Mouse (Mus musculus) thymus, postnatal 4 days (tissue): ENCODE measurements at regions not wholly inside any gene's neighbourhood (a gene's known extent, or its start where the extent isn't known, plus 50 kb on each side); places are given as distances from the start of the nearest gene placed in this dataset.

ENCODE experiments used
- DNase-seq: peaks from one replicate; pipeline ENCODE4 v3.0.0; 2021

DNA sequence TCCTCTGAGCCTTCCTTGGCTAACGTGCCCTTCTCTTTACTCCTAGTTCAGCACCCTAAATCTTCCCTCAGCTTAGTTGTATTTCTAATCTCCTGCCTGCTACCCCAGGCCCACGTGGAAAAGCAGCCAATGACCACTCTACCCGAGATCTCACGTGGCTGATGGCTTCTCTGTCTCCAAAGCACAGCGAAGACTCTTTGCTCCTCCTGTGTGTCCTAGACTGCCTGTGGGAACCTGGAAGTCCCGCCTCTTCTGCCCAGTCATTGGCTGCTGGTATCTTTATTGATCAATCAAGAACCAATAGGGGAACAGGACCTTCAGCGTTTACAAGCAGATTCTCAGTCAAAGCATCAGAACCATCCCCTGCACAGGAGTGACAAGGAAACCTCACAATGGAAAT lies 54.8 kb downstream of the Gm19935 start:
- DNase-seq, result no peak

DNA sequence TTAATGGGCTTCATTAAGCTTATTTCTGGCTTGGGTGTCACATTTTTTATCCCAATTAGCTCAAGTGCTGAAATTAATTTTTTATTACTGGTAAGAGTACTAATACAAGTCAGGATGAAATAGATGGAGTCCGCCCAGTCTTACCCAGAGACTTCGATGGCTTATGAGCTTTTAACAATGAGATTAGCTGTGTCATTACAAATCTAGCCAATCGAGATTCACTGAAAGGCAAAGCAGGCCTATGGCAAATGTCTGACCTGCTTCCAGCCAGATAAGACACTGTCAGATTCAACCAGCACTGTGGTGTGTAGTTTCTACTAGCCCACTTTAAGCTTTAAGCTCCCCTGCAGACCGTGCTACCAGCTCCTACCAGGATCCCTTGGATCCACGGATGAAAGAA lies 55.2 kb downstream of the Gm19935 start:
- DNase-seq, result no peak

DNA sequence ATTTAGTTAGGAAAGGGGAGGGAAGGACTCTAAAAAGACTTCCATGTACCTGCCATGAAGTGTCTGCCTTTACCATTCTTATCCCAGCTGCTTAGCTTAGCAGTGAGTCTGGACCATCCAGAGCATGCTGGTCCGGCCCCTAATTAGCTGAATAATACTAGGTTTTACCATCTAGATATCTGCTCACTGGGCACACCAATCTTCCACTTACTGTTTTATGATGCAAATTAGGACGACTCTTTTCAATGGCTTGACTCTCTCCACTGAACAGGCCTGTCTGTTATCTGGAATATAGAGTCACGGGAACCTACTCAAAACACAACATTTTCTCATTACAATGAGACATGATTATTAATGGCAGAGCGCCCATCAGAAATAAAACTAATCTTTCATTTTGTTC lies 55.7 kb downstream of the Gm19935 start:
- DNase-seq, result no peak

DNA sequence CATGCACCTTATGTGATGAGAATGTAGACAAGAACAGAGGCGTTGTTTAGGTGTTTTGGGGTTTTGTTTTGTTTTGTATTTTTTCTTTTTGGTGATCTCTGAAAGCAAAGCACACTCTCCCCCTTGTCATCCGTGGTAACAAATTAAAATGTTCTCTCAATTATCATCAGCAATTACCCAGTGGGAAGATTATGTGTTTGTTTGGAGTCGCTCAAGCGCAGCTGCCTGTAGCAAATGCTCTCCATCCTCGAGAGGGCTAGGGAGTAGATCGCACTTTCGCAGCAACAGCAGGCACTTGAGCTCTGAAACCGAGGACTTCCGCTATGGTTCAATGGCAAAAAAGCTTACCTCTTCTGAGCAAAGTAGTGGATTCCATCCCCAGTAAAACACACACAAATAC lies 57.7 kb downstream of the Gm19935 start:
- DNase-seq, result no peak

DNA sequence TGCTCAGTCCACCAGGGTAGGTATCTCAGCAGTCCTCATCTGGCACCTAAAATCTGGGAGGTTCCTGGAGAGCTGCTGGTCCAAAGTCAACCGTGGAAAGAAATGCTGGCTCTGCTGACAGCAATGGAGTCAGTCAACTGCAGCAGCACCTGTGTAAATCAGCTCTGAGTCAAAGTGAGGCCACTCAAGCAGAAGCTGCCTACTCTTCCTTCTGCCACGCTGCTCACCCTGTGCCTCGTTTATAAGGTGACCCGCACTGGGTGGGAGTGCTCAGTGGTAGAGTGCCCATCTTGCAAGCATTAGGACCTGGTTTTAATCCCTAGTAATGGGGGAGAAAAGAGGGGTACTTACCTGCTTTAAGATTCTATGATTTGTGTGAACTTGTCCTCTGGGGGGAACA lies 62.2 kb downstream of the Gm19935 start:
- DNase-seq, result no peak

DNA sequence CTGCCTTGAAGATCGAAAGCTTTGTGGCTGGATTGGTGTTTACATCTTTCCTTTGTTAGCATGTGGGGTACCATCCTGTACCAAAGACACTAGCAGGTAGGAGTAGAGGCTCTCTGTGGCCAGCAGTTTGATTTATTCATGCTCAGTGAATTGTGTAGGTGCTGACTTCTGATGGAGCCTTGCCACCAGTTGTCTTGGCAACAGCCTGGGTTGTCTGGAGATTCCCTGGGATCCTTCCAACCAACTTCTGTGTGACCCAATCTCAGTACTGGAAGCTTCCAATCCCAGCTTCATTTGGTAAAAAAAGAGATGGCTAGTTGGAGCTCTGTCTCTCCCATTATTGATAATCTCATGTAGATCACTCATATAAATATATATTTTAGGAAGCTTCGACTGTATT lies 73.6 kb downstream of the Gm19935 start:
- DNase-seq, result no peak

DNA sequence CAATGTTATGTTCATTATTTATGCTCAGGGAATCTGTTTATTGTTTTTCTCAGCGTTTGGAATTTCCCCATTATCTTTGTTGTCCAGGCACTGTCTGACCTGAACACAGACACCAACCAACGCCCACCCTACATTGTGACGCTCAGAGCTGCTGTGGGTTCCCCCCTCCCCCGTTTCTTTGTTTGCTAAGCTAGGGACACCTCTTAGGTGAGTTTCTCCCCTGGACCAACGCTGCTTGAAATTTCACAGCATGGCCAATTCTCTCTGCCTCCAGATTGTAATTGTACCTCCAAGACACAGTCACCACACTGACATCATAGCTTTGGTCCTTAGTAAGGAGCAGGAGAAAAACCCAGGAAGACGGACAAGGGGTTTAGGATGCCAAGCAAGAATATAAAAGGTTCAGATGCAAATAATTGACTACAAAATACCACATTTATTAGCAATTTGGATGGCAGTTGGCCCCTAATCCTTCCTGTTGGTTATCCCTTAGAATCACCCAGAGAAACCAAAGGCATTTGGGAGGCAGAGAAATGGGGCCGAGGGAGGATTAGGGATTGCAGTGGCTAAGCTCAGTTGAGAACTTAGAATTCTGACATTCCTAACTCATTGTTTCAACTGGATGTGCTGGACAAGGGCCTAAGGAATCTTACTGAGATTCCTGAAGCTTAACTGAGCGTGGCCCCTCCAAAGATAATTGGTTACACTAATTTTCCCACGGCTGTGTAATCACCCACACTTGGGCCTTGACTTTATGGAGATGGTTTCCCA lies 76.0 kb downstream of the Gm19935 start:
- no peak for DNase-seq

DNA sequence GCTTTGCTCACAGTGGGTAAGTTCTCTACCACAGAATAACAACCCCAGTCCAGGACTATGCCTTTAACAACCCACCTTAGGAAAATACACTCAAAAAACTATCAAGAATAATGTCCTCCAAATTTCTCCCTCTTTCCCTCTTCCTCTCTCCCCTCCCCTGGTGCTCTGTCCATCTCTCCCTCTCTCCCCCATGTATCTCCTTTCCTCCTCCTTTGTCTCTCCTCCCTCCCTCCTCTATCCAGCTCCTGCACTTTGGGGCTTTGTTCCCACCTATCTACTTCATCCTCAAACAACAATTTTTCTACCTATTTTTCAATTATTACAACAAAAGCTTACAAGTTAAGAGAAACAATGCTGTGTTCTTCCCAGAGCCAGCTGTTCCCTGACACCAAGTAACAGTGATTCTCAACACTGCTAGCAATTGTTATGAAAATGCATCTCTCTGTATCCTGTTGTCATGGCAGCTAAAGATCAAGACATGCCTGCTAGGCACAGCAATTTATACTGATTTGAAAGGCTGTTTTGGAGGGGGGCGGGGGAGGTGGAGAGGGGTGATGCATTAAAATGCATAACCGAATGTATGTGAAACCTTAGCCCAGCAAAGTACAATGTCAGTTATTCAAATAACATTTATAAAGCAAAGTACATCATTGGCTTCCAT lies 76.8 kb downstream of the Gm19935 start:
- no peak for DNase-seq

DNA sequence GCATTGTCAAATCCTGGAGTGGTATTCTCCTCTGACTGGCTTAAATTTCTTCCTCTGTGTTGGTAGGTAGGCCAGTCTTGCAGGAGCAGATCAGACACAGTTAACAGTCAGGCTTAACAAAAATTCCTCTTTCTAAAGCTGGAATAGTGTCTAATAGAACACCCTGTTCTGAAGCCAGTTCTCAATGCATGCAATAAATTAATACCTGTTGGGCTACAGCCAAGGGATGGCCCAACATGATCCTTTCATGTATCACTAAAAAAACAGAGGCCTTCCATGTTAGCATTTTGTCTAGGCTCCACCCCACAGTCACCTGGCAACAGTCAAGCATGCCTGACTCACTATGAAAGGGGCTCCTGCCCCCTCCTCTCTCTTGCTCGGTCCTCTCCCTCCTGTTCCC lies 89.2 kb downstream of the Gm19935 start:
- DNase-seq, result no peak

DNA sequence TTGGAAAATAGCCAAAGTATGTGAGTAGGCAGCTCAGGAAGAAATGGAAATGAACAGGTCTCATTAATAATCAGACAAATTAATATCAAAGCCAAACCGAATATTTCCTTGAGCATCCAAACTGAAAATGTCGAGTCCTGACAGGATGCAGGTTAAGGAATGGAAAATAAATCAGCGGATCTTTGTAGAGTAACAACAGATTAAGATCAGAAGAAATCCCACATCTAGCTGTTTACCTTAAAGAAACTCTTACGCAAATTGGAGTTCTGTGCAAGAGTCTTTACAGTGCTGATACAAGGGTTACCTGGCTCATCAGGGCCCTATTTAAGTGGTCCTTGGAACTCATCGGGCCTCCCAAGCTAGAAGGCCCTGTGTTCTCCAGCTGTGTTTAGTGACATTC lies 92.0 kb downstream of the Gm19935 start:
- no peak for DNase-seq

DNA sequence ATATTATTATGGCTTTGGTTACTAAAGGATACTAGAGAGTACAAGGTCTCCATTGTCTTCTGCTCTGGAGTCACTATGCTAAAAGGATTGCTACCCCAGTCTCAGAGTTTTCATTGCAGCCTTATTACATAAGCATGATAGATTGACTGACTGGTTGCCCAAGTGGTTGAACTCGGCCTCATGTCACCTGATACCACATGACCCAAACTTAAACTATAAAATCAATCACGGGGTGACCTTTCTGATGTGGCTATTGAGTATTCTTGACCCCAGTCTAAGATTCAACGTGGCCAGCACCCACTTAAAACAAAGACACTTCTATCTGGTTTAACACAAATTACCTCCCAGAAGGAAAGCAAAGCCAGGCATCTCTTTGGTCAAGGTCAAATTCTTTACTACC lies 100.8 kb downstream of the Gm19935 start:
- no peak for DNase-seq

DNA sequence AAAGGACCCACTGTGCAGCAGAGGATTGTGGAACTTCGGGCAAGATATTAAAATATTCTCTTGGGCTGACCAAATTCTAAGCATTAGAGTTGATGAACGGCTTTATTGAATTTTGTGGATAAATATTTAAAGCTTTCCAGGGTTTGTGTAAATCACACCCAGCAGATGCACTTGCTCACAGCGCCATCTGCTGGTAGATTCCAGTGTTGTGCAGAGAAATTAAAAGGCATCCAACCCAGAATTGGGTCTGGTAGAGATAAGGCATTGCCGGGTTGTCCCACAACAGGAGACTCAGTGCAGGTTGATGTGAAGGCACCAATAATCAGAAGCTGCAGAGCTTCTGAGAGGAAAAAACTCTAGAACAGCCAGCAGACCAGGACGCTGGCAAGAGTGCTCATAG lies 108.7 kb downstream of the Gm19935 start:
- peak; percentile 64 for DNase-seq

DNA sequence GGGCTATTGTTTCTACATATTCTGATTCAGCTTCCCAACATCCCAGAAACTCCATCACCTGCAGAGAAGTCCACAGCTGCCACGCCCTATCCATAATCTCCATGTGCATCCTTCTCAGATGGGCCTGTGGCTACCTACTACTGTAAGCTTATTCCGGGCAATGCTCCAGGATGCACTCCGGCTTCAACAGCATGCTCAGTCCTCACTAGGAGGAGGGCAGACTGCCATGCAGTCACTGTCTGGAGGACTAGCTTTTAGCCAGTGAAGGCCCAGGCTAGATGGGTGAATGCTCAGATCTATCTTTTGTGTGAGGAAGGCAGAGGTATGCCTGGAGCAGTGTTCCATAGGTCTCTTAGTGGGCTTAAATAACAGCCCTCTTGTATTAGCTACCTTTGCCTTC lies 124.7 kb downstream of the Gm19935 start:
- DNase-seq, result no peak

DNA sequence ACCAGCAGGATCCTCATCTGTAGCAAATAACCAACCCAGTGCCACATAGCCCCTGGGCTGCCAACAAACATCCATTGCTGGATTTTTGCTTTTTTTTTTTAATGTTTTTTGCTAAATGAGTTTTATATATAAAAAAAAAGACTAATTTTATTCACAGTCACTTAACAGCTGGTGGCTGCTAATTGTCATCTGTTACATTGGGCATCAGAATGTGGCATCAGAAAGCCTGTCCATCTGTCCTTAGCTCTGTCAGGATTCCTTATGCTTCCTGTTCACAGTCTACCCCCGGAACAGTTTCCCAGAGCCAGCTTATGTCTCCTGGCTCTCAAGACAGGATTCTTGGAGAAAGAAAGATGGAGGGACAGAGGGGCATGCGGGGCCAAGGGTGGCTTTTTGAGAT lies 132.1 kb downstream of the Gm19935 start:
- DNase-seq, result no peak

DNA sequence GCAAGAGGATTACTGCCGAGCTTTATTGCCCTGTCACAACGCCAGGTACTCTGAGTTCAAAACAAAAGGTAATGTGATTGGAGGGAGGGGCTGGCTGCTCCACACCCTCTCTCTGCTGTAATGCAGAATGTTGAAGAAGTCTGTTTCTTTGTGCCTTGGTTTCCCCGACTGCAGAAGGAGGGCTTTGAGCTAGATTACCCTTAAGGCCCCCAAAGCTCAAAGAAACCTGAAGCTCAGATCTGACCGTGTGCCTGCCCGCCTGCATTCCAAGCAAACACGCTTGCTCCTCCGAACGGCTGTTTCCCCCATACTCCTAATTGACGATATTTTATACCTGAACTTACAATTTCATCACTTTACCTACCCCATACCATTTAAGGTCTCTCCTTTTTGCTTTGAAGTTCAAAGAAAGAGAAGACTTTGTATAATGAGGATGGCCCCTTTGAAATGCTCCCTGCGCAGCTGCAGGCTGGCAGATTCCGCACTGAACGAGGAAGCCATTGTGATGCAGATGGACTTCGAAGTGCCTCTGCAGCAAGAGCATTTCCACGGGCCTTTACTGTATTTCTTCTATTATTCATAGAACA lies 146.6 kb downstream of the Gm19935 start:
- no peak for DNase-seq

DNA sequence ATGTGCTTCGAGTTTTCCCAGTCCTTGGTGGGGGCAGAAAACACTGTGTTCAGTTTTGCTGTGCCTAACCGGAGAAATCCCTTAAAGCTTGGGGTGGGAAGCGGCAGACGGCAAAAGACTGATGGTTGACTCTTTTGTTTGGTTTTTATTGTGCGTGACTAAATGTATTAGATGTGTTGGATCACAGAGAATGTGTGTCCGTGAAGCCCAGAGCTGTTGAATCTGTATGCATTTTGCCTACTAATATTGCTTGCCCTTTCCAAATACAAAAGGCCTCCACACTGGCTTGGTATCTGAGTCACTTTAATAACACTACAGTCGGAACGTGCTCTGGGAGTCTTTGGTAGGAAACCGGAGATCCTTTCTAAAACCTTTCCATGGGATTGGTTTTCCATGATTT lies 147.8 kb downstream of the Gm19935 start:
- no peak for DNase-seq

DNA sequence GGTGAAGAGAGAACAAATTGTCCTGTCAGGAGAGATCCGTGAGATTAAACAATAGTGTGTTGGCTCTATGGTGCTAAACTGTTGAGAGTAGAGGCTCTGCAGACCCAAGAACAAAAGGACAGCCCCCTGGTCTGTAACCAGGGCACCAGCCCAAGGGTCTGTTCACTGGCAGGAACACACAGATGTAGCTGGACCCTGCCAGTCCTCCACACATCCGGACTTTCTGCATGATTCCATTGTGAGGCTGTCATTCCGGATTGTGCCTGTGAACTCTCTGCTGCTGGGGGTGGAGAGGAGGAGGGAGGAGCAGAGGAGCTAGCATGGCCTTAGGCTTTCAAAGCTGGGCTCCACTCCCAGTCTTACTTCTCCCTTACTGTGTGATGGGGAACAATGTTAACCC lies 158.1 kb downstream of the Gm19935 start:
- DNase-seq, result no peak

DNA sequence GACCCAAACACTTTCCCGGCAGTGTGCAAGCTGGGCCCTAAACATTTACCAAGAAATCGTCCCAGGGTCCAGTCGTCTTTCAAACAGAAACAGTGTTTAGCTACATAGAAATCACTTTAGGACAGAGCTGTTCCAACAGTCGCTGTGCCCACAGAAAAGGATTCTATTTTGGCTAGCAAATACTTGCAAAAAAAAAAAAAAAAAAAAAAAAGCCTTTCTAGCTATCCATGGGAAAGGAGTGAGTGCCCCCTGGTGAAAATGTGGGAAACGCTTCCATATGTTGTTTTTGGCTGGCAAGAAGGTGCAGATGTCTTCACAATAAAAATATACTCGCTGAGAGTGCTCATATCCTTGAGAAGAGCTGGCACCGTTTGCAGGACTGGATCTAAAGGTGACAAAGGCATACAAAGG lies 159.5 kb downstream of the Gm19935 start:
- no peak for DNase-seq

DNA sequence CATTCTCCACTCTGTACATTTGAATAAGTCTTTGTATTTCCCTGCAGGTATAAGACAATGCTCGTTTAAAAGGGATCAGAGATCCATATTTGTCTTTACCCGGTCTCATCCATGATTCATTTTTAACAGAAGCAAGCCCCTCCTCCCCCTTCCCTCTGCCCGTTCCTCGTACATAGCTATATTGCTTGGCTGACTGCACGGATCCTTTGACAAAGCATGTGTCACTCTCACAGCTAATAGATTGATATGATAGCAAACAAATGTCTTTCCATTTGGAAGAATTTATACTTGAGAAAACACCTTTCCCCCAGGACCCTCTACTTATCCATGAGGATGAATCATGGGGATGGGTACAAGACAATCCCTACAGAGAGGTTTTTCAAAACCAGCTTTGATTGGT lies 160.1 kb downstream of the Gm19935 start:
- no peak for DNase-seq

DNA sequence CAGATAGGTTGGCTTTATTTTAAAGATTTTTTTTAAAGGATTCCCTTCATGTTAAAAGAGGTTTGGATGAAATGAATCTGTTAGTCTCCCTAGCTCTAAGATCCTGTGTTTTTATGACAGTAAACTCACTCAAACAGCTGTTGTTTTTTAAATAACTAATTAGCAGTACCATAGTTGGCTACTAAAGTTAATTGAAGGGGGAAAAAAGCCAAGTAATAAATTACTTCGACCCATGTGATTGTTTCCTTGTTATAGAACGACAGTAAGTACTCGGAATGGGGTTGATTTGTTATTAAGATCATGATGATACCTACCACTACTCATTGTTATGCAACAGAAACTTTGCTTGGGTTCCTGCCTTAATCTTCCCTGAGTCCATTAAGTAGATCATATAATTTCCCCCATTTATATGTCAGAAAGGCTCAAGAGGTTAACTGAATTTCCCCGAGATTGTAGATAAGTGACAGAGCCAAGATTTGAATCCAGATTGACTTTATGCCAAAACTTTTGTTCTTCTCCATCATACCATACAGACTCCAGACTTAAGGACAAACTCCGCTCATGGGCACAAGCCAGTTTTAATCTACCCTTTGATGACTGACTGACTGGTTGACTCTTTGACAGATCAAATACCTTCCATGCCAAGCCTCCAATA lies 160.6 kb downstream of the Gm19935 start:
- DNase-seq, result no peak

DNA sequence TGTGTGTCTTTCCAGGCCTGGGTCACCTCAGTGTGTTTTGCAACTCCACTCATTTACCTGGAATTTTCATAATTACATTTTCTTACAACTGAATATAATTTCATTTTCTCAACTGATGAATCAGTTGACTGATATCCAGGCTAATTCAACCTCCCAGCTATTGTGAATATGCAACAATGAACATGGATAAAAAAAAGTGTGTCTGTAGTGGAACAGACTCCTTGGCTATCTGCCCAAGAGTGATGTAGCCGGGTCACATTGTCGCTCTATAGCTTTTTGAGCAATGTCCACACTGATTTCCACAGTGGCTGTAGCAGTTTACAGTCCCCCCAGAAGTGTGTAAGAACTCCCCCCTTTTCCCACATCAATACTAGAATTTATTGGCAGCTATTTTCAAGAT lies 162.4 kb downstream of the Gm19935 start:
- no peak for DNase-seq

DNA sequence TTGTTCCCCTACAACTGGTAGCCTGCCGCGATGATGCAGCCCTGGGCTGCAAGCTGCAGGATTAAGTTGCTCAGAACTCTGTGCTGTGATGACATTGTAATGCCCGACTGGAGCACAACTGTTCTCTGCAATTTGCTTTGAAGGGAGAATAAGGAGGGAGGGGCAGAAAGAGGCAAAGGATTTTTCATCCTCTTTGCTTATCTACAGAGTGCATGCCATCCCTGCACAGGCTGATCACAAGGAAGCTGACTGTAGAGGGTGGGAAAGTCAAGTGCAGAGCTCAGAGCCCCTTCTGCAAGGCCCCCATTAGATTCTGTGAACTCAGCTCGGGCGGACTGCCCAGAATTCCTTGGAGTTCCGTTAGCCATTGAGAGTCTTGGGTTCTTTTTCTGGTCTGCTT lies 174.8 kb downstream of the Gm19935 start:
- no peak for DNase-seq

DNA sequence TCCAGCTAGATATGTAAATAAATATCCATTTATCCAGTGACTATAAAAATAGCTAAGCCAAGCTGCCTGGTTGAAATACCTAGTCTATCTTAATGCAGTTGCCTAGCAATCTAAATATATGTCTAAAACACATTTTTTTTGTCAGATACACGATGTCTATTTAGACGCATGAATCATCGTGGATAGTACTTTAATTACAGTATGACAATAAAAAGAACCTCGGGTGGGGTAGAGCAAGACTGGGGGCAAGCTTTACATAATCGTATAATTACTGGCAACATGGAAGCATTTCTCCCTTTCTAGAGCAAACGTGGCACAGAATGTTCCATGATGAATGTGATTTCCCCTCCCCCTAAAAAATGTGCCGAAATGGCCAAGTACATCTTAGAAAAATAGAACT lies 180.4 kb downstream of the Gm19935 start:
- no peak for DNase-seq
